Mouse (Mus musculus) cerebellum, postnatal 10 days (tissue): ENCODE results near the gene Casq2.

Source experiments
- DNase-seq, 2 experiments: peaks; one replicate each; pipeline ENCODE4 v3.0.0; 2021; ENCODE audit warnings: mixed read lengths in 2 of 2

Casq2 gene

GRCm38 (mm10) chr3:102083589-102084230 lies 2.5 kb upstream of the Casq2 start:
- no peak for DNase-seq

GRCm38 (mm10) chr3:102084833-102085491 lies 1.3 kb upstream of the Casq2 start:
- no peak for DNase-seq

GRCm38 (mm10) chr3:102085719-102086118 lies 496 bp upstream of the Casq2 start:
- DNase-seq = no peak

- no peak for DNase-seq
These were observed 8.6 kb downstream of the Casq2 start for GRCm38 (mm10) chr3:102094841-102095240.

GRCm38 (mm10) chr3:102095412-102095811 lies 9.2 kb downstream of the Casq2 start:
- peak; percentile 58 to 81 for DNase-seq

GRCm38 (mm10) chr3:102096366-102096765 lies 10.2 kb downstream of the Casq2 start:
- DNase-seq = peak; percentile 86 to 93

DNA sequence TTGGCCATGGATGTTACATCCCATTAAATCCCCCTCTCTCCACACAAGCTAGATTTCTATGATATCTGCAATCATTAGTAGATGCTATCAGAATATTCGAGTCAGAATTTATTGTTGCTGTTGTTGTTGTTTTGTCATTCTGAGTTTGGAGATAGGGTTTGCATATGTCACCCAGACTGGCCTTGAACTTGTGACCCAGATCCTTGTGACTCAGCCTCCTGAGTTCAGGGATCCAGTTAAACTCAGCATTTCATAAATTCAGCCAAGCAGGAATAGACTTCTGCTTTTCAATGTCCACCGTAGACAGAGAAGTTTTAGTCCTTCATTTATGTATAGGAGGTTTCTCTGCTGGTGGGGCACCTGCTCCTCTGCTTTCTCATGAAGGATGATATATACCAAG lies 10.8 kb downstream of the Casq2 start:
- no peak for DNase-seq

GRCm38 (mm10) chr3:102099242-102099641 lies 13.0 kb downstream of the Casq2 start:
- DNase-seq = peak; percentile 70 to 73

- no peak for DNase-seq
These were observed 13.6 kb downstream of the Casq2 start for GRCm38 (mm10) chr3:102099793-102100192.

DNA sequence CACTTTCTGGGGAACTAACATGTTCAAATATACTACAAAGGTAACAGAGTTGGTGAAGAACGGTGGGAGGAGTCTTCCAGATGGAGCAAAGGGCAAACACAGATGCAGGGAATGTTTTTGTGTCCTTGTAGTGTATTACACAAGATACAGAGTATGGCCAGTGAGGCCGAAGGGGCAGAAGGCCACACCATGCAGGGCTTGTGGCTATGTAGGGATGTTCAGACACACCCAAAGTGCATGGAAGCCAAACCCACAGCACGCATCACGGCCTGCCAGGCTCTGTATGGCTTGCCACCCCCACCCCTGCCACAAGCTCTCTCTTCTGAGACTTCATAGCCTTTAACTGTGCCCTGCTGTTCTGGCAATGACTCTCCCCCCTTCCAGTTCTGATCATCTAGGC lies 15.2 kb downstream of the Casq2 start:
- DNase-seq = no peak

- no peak for DNase-seq
These were observed 17.8 kb downstream of the Casq2 start for GRCm38 (mm10) chr3:102103811-102104565.

GRCm38 (mm10) chr3:102108201-102108600 lies 22.0 kb downstream of the Casq2 start:
- no peak for DNase-seq

- DNase-seq = no peak
These were observed 25.9 kb downstream of the Casq2 start for GRCm38 (mm10) chr3:102111979-102112599.

DNA sequence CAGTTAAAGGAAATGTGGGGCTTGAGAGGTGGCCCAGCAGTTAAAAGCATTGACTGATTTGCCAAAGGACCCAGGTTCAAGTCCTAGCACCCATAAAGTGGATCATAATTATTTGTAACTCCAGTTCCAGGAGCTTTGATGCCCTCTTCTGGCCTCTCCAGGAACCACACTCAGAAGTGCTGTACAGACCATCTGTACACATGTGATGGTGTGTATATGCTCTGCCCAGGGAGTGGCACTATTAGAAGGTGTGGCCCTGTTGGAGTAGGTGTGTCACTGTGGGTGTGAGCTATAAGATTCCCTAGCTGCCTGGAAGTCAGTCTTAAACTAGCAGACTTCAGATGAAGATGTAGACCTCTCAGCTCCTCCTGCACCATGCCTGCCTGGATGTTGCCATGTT lies 34.7 kb downstream of the Casq2 start:
- no peak for DNase-seq

DNA sequence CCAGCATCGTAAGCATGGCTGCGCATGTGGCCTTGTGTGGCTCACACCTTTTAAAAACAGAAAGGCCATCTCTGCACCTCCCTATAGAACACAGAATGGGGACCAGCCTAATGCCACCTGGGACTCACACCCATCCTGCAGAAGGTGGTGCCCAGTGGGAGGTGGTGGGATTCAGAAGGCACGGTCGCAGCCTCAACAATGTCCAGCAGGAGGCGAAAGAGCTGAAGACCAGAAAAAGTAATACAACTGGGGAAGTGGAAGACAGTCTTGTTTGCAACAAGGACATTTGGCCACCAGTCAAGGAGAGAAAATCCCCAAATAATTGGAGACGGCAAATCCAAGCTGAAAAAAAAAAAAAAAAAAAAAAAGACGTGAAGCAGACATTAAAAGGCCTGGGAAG lies 35.8 kb downstream of the Casq2 start:
- DNase-seq = peak; percentile 45 to 55

GRCm38 (mm10) chr3:102123654-102124053 lies 37.4 kb downstream of the Casq2 start:
- no peak for DNase-seq

GRCm38 (mm10) chr3:102125546-102125945 lies 39.3 kb downstream of the Casq2 start:
- DNase-seq = peak in 1 of 2 experiments; percentile 24

DNA sequence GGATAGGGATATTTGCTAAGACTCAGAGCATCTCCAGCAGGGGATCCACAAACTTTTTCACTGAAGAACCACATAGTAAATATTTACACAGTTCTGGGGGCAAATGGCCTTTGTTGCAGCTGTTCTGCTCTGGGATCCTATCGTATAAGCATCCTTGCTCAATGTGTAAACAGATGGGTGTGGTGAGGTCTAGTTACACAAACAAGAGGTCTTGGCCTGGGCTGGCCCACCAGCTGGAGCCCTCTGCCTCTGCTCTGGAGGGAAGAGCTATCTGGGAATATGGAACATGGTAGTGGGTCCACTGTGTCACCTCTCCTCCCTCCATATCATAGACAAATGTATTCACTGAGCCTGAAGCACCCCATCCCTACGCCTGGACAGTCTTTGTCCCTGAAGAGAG lies 40.9 kb downstream of the Casq2 start:
- no peak for DNase-seq

DNA sequence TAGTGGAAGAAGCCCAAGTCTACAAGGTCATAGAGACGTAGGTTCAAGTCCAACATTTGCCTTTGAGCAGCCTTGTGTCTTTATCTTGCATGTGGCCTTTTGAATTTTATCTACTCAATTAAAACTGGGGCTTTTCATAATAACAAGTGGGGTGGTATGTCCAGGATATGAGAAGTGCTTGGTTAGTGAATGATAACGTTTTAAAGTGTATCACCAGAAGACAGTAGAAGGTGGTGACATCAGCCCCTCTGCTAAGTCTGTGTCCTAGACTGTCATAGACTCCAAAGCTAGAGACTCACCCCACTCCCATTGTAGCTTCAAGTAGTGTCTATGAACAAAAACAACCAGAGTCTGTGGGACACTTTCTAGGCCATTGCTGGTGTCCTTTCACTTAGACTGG lies 42.0 kb downstream of the Casq2 start:
- no peak for DNase-seq

- peak in 1 of 2 experiments; percentile 26 for DNase-seq
These were observed 44.3 kb downstream of the Casq2 start for GRCm38 (mm10) chr3:102130478-102130877.

DNA sequence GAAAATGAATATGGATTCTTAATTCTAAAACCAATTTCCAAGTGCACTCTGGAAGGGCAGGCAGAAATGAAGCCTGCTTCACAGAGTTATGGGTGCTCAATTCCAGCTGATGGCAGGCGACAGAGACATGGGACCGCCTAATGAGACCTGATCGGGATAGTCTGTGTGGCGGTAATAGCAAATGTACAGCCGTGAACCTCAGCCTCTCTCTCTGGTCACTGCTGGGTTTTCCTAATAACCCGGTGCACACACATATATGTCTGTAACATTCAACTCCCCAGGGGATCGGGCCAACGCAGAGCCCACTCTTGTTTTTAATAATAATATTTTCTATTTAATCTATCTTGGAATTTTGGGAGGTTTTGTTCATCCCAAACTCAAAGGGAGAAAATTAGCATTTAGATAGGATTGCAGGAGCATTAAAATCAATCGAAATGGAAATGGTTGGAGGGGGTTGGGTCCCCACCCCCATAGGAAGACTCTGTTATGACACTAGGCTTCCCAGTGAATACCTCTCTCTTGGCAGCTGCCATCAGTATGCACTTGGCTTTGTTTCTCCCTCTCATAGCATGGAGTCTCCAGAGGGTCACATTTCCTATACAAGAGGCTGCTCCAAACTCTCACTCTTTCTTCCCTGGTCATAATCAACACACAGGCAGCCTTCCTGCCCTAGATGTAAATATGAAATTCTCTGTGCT lies 45.6 kb downstream of the Casq2 start:
- DNase-seq = no peak

GRCm38 (mm10) chr3:102135389-102136113 lies 49.3 kb downstream of the Casq2 start:
- DNase-seq = peak in 1 of 2 experiments; percentile 25
